Mouse (Mus musculus) lung, embryonic 14.5 days (tissue): ENCODE data around the gene Rab3il1. TPM values are rescaled to one million over a fixed set of nuclear protein-coding genes. Genes with fewer than 3 reads are reported as not detected.

Experiments used
- ATAC-seq: fragments of 200-750 bp; cut with Nextera tagmentation; 2 replicates; pipeline ENCODE4 v1.8.0; 2017; ENCODE audit warnings: mild to moderate bottlenecking, moderate TSS enrichment, moderate library complexity; ENCODE audit not compliant: insufficient read depth
- DNase-seq: peaks from one replicate; pipeline ENCODE4 v3.0.0-alpha.2; 2015
- H3K27ac ChIP-seq: fragments of 300-500 bp; sonication (generic); 2 replicates; pipeline ENCODE4 v1.5.1; 2014; ENCODE audit warnings: low read depth, mild to moderate bottlenecking, moderate library complexity
- H3K27me3 ChIP-seq: fragments of 300-500 bp; sonication (generic); 2 replicates; pipeline ENCODE4 v1.6.1; 2014; ENCODE audit warnings: low read length, control low read depth; ENCODE audit not compliant: insufficient read depth
- H3K36me3 ChIP-seq: fragments of 300-500 bp; sonication (generic); 2 replicates; pipeline ENCODE4 v1.6.1; 2014; ENCODE audit warnings: control low read depth; ENCODE audit not compliant: insufficient read depth
- H3K4me1 ChIP-seq: fragments of 300-500 bp; sonication (generic); 2 replicates; pipeline ENCODE4 v1.6.1; 2014; ENCODE audit warnings: antibody characterized with exemption, control low read depth; ENCODE audit not compliant: insufficient read depth
- H3K4me2 ChIP-seq: fragments of 300-500 bp; sonication (generic); 2 replicates; pipeline ENCODE4 v1.6.1; 2014; ENCODE audit warnings: mild to moderate bottlenecking
- H3K4me3 ChIP-seq: fragments of 300-500 bp; sonication (generic); 2 replicates; pipeline ENCODE4 v1.5.1; 2014; ENCODE audit warnings: low read depth, low read length
- H3K9ac ChIP-seq: fragments of 300-500 bp; sonication (generic); 2 replicates; pipeline ENCODE4 v1.6.1; 2014
- H3K9me3 ChIP-seq: fragments of 300-500 bp; sonication (generic); 2 replicates; pipeline ENCODE4 v1.6.1; 2016; ENCODE audit warnings: low read depth, low read length, control low read depth
- CTCF ChIP-seq: IDR thresholded peaks from 2 replicates; pipeline ENCODE4 v1.5.1; 2016; ENCODE audit warnings: antibody characterized with exemption, low read depth
- WGBS: fragments of 180-500 bp; shearing (Covaris S2); extraction: QIAGEN DNeasy Blood & Tissue Kit; methylation state at CpG from one replicate; pipeline ENCODE4 v1.1.7; 2014; 5-methylcytosine and 5-hydroxymethylcytosine counted together
- polyA plus RNA-seq: library from polyadenylated mRNA; unstranded; fragments of >200 nt; fragmentation: Nextera tagmentation; extraction: Ambion mirVana; gene quantifications from 2 replicates; pipeline ENCODE4 v1.2.1, GENCODE M21; 2014

The Rab3il1 gene
- polyA plus RNA-seq, 1 experiment from 2014 or later, result 34.0 TPM

DNA sequence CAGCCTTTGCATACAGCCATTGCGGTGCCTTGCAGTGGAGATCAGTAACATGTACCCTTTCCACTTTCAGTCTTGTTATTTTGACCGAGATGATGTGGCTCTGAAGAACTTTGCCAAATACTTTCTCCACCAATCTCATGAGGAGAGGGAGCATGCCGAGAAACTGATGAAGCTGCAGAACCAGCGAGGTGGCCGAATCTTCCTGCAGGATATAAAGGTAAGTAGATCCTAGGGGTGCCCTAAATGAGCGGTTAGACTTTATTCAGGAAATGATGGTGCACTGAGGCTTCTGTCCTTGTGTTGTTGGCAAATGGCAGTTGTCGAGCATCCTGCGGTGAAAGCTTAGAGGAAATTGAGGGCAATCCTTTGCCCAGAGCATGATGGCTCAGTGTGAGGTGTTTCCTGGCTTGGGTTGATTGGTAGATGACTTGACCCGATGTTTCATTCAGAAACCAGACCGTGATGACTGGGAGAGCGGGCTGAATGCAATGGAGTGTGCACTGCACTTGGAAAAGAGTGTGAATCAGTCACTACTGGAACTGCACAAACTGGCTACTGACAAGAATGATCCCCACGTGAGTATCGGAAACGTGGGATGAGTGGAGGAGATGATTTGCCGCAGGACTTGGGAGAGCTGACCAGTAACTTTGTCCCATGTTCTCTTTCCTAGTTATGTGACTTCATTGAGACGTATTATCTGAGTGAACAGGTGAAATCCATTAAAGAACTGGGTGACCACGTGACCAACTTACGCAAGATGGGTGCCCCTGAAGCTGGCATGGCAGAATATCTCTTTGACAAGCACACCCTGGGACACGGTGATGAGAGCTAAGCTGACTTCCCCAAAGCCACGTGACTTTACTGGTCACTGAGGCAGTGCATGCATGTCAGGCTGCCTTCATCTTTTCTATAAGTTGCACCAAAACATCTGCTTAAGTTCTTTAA lies 17.1 kb upstream of the Rab3il1 start:
- H3K9ac ChIP-seq, result peak overlapping the region; percentile 89
- no peak for TF ChIP-seq CTCF

GRCm38 (mm10) chr19:9985190-9985899 lies 16.1 kb upstream of the Rab3il1 start:
- no peak for ATAC-seq
- WGBS, result 96% methylated on average over 6 of the region's 6 CpGs
- no peak for TF ChIP-seq CTCF
- Histone ChIP-seq H3K36me3 (peaks cover 23% of the 10 kb centered on the region), H3K4me3 (no peak overlapping the region), H3K9me3 (no peaks in the 10 kb centered on the region), H3K9ac (no peak overlapping the region), H3K27ac (no peak overlapping the region), H3K4me1 (0 out of 2 replicates have a peak, but pooled peaks cover 5% of the 10 kb centered on the region), H3K27me3 (no peaks in the 10 kb centered on the region), H3K4me2 (no peak overlapping the region)
- no peak for DNase-seq

More for the DNA sequence above, 17.1 kb upstream of the Rab3il1 start:
- H3K4me3 ChIP-seq, result peak overlapping the region; percentile 86
- 0 out of 2 replicates have a peak, but pooled peaks cover 5% of the 10 kb centered on the region for H3K4me1 ChIP-seq
- ATAC-seq (no peak), DNase-seq (no peak)
- H3K27me3 ChIP-seq, result no peaks in the 10 kb centered on the region
- 87% methylated on average over 20 of the region's 20 CpGs for WGBS
- no peak overlapping the region for H3K27ac ChIP-seq
- H3K36me3 ChIP-seq, result peaks cover 23% of the 10 kb centered on the region
- H3K4me2 ChIP-seq, result peak overlapping the region; percentile 75
- no peaks in the 10 kb centered on the region for H3K9me3 ChIP-seq

- H3K9ac ChIP-seq, result no peak overlapping the region
- no peak overlapping the region for H3K27ac ChIP-seq
- no peak for DNase-seq
- 0 out of 2 replicates have a peak, but pooled peaks cover 5% of the 10 kb centered on the region for H3K4me1 ChIP-seq
- no peak overlapping the region for H3K4me3 ChIP-seq
- H3K9me3 ChIP-seq, result no peaks in the 10 kb centered on the region
- 88% methylated on average over 2 of the region's 2 CpGs for WGBS
- TF ChIP-seq CTCF, result no peak
- H3K4me2 ChIP-seq, result no peak overlapping the region
- ATAC-seq, result no peak
- H3K36me3 ChIP-seq, result peaks cover 23% of the 10 kb centered on the region
- H3K27me3 ChIP-seq, result no peaks in the 10 kb centered on the region
Measured at GRCm38 (mm10) chr19:9985900-9986421, 15.5 kb upstream of the Rab3il1 start.

GRCm38 (mm10) chr19:9987192-9987591 lies 14.3 kb upstream of the Rab3il1 start:
- no peak for TF ChIP-seq CTCF
- no peaks in the 10 kb centered on the region for H3K4me1 ChIP-seq
- no peak overlapping the region for H3K4me2 ChIP-seq
- no peak overlapping the region for H3K27ac ChIP-seq
- H3K9ac ChIP-seq, result no peak overlapping the region
- no peaks in the 10 kb centered on the region for H3K9me3 ChIP-seq
- no peaks in the 10 kb centered on the region for H3K27me3 ChIP-seq
- no peak overlapping the region for H3K4me3 ChIP-seq
- 34% methylated on average over 6 of the region's 6 CpGs for WGBS
- H3K36me3 ChIP-seq, result peaks cover 23% of the 10 kb centered on the region
- no peak for DNase-seq
- ATAC-seq, result no peak

DNA sequence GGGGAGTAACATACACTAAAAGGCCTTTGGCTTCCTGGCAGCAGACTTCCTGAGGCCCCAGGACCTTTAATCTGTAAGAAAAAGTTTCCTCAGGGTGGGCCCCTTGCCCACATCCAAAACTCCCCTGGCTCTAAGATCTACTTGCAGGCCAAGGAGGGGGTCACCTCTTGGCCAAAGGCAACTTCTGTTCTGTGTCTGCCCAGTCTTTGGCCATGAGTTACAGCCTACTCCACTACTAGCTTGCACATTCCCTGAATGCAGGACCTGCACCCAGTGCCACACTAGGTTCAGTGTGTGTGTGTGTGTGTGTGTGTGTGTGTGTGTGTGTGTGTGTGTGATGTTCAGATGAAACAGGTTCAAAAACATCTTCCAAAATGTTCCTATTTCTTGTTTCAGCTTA lies 13.9 kb upstream of the Rab3il1 start:
- Histone ChIP-seq H3K9ac (no peak overlapping the region), H3K27me3 (no peaks in the 10 kb centered on the region), H3K36me3 (peaks cover 23% of the 10 kb centered on the region), H3K4me2 (no peak overlapping the region), H3K4me3 (no peak overlapping the region), H3K4me1 (no peaks in the 10 kb centered on the region), H3K27ac (no peak overlapping the region), H3K9me3 (no peaks in the 10 kb centered on the region)
- DNase-seq (no peak), ATAC-seq (no peak)
- no peak for TF ChIP-seq CTCF

DNA sequence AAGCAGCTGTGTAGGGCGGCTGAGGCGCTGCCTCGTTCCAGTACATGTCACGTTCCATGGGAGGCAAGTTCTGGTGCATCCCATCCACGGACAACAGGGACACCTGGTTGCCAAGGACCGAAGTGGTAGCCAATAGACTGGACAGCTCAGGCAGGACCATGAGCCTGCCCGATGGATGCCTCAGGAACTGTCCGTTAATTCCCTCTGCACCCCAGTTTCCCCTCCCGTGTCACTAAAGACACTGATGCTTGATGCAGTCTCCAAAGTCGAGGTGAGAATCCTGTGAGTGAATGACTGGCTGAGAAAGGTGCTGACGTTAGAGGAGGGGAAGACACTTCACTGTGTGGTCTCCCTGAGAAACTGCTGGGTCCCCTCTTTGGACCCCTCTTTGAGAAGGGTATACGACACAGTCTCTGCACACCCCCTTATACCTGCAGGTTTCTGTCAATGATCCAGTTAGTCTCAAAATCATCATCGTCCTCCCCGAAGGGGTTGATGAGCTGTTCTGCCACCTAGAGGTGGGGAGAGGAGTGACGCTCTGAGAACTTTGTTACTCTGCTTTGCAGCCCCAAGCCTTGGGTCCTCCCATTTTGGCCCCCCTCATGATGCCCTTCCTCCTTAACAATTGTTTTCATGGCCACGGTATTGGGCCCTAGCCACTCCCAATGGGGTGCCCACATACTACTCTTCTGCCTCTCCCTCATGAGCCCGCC lies 12.1 kb upstream of the Rab3il1 start:
- Histone ChIP-seq H3K27me3 (no peaks in the 10 kb centered on the region), H3K27ac (no peak overlapping the region), H3K9ac (no peak overlapping the region), H3K4me2 (no peak overlapping the region), H3K9me3 (no peaks in the 10 kb centered on the region), H3K4me3 (no peak overlapping the region), H3K36me3 (peaks cover 18% of the 10 kb centered on the region), H3K4me1 (no peaks in the 10 kb centered on the region)
- peak; percentile 73 for TF ChIP-seq CTCF
- peak; percentile 61 for DNase-seq
- ATAC-seq, result no peak
- WGBS, result 61% methylated on average over 17 of the region's 17 CpGs
